Comparison of ENCODE assay signal across 28 mouse cellular contexts in genomic region chr10:125990394-125990793, GRCm38 (mm10). TPM values are rescaled to one million over a fixed set of nuclear protein-coding genes. Genes with fewer than 3 reads are reported as not detected.
DNase-seq lines count a peak whose midpoint lies in the region; ATAC-seq and TF ChIP-seq lines count a peak whose summit lies in the region.
"Had no signal": no experiment of that assay in that cellular context is flagged by ENCODE, and none has a peak within 500 bp of the region (broad histone marks: within the 10 kb centered on the region; RNA-seq: fewer than 3 reads in every experiment).

No protein-coding gene starts in this region.

- H3K36me3 ChIP-seq in limb, embryonic 13.5 days = peaks cover 61% of the 10 kb centered on the region
- H3K36me3 ChIP-seq: heart, embryonic 13.5 days; liver, embryonic 13.5 days; midbrain, embryonic 13.5 days had no signal

- no peak overlapping the region for H3K9ac ChIP-seq in limb, embryonic 13.5 days
- H3K9ac ChIP-seq: embryonic facial prominence, embryonic 12.5 days; heart, embryonic 13.5 days; intestine, embryonic 15.5 days; liver, embryonic 13.5 days; midbrain, embryonic 13.5 days had no signal

- no peak for DNase-seq in frontal cortex, postnatal 25 days (ENCODE audit: low spot score in 2 of 2)
- peak; percentile 22 for DNase-seq in Muller cell, postnatal 12 days (ENCODE audit: inconsistent ontology term)
- peak; percentile 76 for DNase-seq in brain, embryonic 14.5 days (ENCODE audit: low read depth)
- no peak for DNase-seq in cerebellum, postnatal 4 days (ENCODE audit: low spot score in 2 of 2)
- no peak for DNase-seq in urinary bladder, postnatal 10 days (ENCODE audit: low spot score)
- DNase-seq: adrenal gland, postnatal 25 days; cerebellum, adult 2 months; cerebellum, postnatal 14 days; heart, postnatal 10 days; kidney, adult 2 months; kidney, postnatal 4 days; left cerebral cortex, postnatal 4 days; liver, embryonic 13.5 days; lung, adult 18-20 months; lung, postnatal 4 days; right cerebral cortex, postnatal 14 days had no signal

- no peaks in the 10 kb centered on the region for H3K9me3 ChIP-seq in limb, embryonic 13.5 days
- H3K9me3 ChIP-seq: embryonic facial prominence, embryonic 12.5 days; heart, embryonic 13.5 days; hindbrain, embryonic 10.5 days; intestine, embryonic 15.5 days; liver, embryonic 13.5 days; midbrain, embryonic 13.5 days had no signal

- no peak for TF ChIP-seq CTCF in brain, embryonic 14.5 days (IDR thresholded peaks at IDR 0.05; ENCODE audit: borderline replicate concordance, extremely low read depth, insufficient read depth, insufficient read length)

- WGBS in limb, embryonic 13.5 days = 17% methylated on average over 5 of the region's 5 CpGs

- H3K4me2 ChIP-seq in limb, embryonic 13.5 days (replicated peaks) = no peak overlapping the region
- H3K4me2 ChIP-seq: embryonic facial prominence, embryonic 12.5 days; heart, embryonic 13.5 days; intestine, embryonic 15.5 days; liver, embryonic 13.5 days; midbrain, embryonic 13.5 days had no signal

- H3K27ac ChIP-seq in limb, embryonic 13.5 days = no peak overlapping the region; the same call in 1 of the 2 replicates
- H3K27ac ChIP-seq: heart, embryonic 13.5 days; hindbrain, embryonic 10.5 days; intestine, embryonic 15.5 days; kidney, postnatal 0 days; liver, embryonic 13.5 days; midbrain, embryonic 13.5 days had no signal

- peaks cover 87% of the 10 kb centered on the region for H3K4me1 ChIP-seq in limb, embryonic 13.5 days
- H3K4me1 ChIP-seq: heart, embryonic 13.5 days; intestine, embryonic 15.5 days; liver, embryonic 13.5 days; megakaryocyte, embryonic 14.5 days had no signal

- no peak overlapping the region for H3K4me3 ChIP-seq in limb, embryonic 13.5 days
- H3K4me3 ChIP-seq: embryonic facial prominence, embryonic 12.5 days; heart, embryonic 13.5 days; hindbrain, embryonic 10.5 days; intestine, embryonic 15.5 days; liver, embryonic 13.5 days; megakaryocyte, embryonic 14.5 days; midbrain, embryonic 13.5 days had no signal

- TF ChIP-seq POLR2A in brain, embryonic 14.5 days (IDR thresholded peaks at IDR 0.05; ENCODE audit: borderline replicate concordance, extremely low read depth, insufficient read depth, insufficient read length, poor library complexity, severe bottlenecking) = no peak

- H3K27me3 ChIP-seq in limb, embryonic 13.5 days = no peaks in the 10 kb centered on the region
- H3K27me3 ChIP-seq: embryonic facial prominence, embryonic 12.5 days; heart, embryonic 13.5 days; intestine, embryonic 15.5 days; liver, embryonic 13.5 days; megakaryocyte, embryonic 14.5 days; midbrain, embryonic 13.5 days had no signal

- peak; percentile 33; the same call in 1 of the 2 replicates for ATAC-seq in frontal cortex, adult (ENCODE audit: low TSS enrichment)
- peak; percentile 20; the same call in 1 of the 2 replicates for ATAC-seq in limb, embryonic 13.5 days (ENCODE audit: low FRiP score, low read depth)
- ATAC-seq: CD4-positive, CD25-positive, alpha-beta regulatory T cell, adult 4 months; hindbrain, embryonic 16.5 days; intestine, embryonic 15.5 days; lung, postnatal 0 days; midbrain, embryonic 13.5 days had no signal

RNA-seq across cellular contexts. Expression of gene Lrig3, which starts 24.4 kb away (rescaled TPM):
- polyA plus RNA-seq in brain, embryonic 14.5 days (2012; rRNA removed) = 5.8 and 8.0 TPM in 2 replicates
- polyA plus RNA-seq in limb, embryonic 13.5 days (2015; fragmentation: Nextera tagmentation; extraction: Ambion mirVana) = 61.5 and 64.9 TPM in 2 replicates

Comparison
In these comparisons a context has a peak if more than half of its experiments do, and no peak if none do; other contexts are left out.
1. DNase-seq: peak in Muller cell, postnatal 12 days (single experiment) and brain, embryonic 14.5 days (single experiment); none in frontal cortex, postnatal 25 days (0 of 2), cerebellum, postnatal 4 days (0 of 2) and urinary bladder, postnatal 10 days (single experiment).